Mouse (Mus musculus): Measurements from ENCODE around the gene Pid1. TPM values are rescaled to one million over a fixed set of nuclear protein-coding genes. Genes with fewer than 3 reads are reported as not detected.

Pid1 gene
- polyA plus RNA-seq, 1 experiment from 2014 or later, result 42.2 TPM

DNA sequence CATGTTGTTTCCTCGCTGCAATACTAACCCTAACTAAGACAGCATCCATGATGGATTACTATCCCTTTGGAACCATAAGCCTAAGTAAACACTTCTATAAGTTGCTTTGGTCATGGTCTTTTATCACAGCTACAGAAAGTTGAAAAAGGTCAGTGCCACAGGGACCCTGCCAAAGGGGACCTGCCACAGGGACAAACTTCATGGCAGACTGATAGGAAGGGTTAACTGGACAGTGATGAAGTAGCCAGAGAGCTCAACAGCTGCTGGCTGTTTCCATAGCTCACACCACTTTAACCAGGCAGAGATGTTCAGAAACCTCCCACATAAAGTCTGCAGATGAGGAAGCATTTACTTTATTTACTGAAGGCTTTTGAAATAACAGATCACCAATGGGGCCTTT lies 287.0 kb downstream of the Pid1 start:
- 98% methylated on average over 1 of the region's 1 CpGs for WGBS
- ATAC-seq (no peak), DNase-seq (ENCODE audit: low spot score) (no peak)
- Histone ChIP-seq H3K36me3 (ENCODE audit: control insufficient read depth, insufficient read depth, low read length) (no peaks in the 10 kb centered on the region), H3K9me3 (replicated peaks; ENCODE audit: control insufficient read depth, low read length) (no peaks in the 10 kb centered on the region), H3K9ac (ENCODE audit: low read length) (no peak overlapping the region), H3K4me1 (ENCODE audit: control insufficient read depth, insufficient read depth, low read length) (0 out of 2 replicates have a peak, but pooled peaks cover 10% of the 10 kb centered on the region), H3K27ac (ENCODE audit: low read depth, low read length) (no peak overlapping the region), H3K4me2 (ENCODE audit: low read length) (no peak overlapping the region), H3K27me3 (replicated peaks; ENCODE audit: control insufficient read depth, insufficient read depth, low read length) (no peaks in the 10 kb centered on the region), H3K4me3 (ENCODE audit: low read depth, low read length) (no peak overlapping the region)

DNA sequence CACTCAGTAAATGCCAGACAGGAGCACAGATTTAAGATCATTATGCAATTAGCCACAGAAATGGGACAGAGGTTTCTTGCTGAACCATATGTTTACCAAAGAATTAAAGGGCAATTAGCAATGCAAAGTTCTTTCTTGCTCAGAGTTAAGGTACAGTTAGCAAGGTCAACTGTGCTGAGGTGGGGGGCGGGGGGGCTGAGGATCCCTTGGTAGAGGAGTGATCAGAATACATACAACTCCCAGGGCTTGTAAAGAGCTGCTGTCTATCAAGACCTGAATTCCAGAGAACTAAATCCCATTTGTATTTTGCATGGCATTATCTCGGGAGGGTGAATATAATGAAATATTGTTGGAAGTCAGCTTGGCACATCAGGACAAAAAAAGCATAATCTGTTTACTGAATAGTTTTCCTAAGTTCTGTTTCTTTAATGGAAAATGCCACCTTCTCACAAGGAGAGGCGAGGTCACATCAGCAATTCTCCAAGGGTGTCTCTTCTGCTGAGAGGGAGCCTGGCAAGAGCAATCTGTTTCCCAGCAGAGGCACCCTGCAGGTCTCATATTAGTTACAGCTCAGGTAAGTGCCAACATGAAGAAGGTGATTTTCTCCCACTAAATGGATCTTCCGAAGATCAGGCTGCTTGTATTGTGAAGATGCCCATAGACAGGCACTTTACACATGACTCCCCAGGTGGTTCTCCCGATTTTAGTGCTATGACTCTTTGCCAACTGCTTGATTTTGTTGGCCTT lies 306.9 kb downstream of the Pid1 start:
- peak; percentile 40; the same call in 1 of the 2 replicates for ATAC-seq
- Histone ChIP-seq H3K36me3 (ENCODE audit: control insufficient read depth, insufficient read depth, low read length) (no peaks in the 10 kb centered on the region), H3K27ac (ENCODE audit: low read depth, low read length) (no peak overlapping the region), H3K4me2 (ENCODE audit: low read length) (no peak overlapping the region), H3K9me3 (replicated peaks; ENCODE audit: control insufficient read depth, low read length) (no peaks in the 10 kb centered on the region), H3K9ac (ENCODE audit: low read length) (no peak overlapping the region), H3K27me3 (replicated peaks; ENCODE audit: control insufficient read depth, insufficient read depth, low read length) (no peaks in the 10 kb centered on the region), H3K4me3 (ENCODE audit: low read depth, low read length) (no peak overlapping the region), H3K4me1 (ENCODE audit: control insufficient read depth, insufficient read depth, low read length) (peaks cover 11% of the 10 kb centered on the region)
- WGBS, result 67% methylated on average over 5 of the region's 5 CpGs
- DNase-seq (ENCODE audit: low spot score), result peak; percentile 14

DNA sequence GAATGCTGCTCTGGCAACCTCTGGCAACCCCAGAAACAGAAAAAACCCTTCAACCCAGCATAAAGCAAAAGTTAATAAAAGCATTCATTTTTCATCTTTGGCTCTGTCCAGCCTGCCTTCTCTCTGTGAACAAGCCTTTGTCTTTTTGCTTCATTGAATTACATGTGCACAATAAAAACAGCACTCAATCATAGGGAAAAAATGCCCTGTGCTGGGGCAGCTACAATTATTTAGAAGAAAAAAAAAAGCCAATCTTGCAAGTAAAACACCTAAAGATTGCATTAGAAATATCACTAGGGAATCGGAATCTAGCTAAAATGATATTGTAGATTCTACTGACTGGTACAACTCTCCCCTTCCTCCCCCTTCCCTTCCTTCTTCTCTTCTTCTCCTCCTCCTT lies 307.7 kb downstream of the Pid1 start:
- ATAC-seq (no peak), DNase-seq (ENCODE audit: low spot score) (no peak)
- no peaks in the 10 kb centered on the region for H3K36me3 ChIP-seq (ENCODE audit: control insufficient read depth, insufficient read depth, low read length)
- no peak overlapping the region for H3K4me2 ChIP-seq (ENCODE audit: low read length)
- H3K27ac ChIP-seq (ENCODE audit: low read depth, low read length), result no peak overlapping the region
- H3K27me3 ChIP-seq (replicated peaks; ENCODE audit: control insufficient read depth, insufficient read depth, low read length), result no peaks in the 10 kb centered on the region
- H3K4me3 ChIP-seq (ENCODE audit: low read depth, low read length), result no peak overlapping the region
- no peaks in the 10 kb centered on the region for H3K9me3 ChIP-seq (replicated peaks; ENCODE audit: control insufficient read depth, low read length)
- peaks cover 11% of the 10 kb centered on the region for H3K4me1 ChIP-seq (ENCODE audit: control insufficient read depth, insufficient read depth, low read length)
- WGBS, result 75% methylated on average over 1 of the region's 1 CpGs
- H3K9ac ChIP-seq (ENCODE audit: low read length), result no peak overlapping the region

DNA sequence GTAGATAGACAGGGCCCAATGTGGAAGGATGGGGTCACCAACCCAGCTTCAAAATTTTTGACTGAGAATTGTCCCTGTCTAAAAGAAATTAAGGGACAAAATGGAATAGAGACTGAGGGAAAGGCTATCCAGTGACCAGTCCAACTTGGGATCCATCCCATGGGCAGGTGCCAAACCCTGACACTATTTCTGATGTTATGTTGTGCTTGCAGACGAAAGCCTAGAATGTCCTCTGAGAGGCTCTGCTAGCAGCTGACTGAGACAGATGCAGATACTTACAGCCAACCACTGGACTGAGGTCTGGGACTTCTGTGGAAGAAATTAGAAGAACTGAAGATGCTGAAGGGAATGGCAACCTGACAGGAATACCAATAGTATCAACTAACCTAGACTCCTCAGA lies 338.2 kb downstream of the Pid1 start:
- no peaks in the 10 kb centered on the region for H3K9me3 ChIP-seq (replicated peaks; ENCODE audit: control insufficient read depth, low read length)
- no peaks in the 10 kb centered on the region for H3K27me3 ChIP-seq (replicated peaks; ENCODE audit: control insufficient read depth, insufficient read depth, low read length)
- no peak overlapping the region for H3K4me2 ChIP-seq (ENCODE audit: low read length)
- H3K4me1 ChIP-seq (ENCODE audit: control insufficient read depth, insufficient read depth, low read length), result no peaks in the 10 kb centered on the region
- no peaks in the 10 kb centered on the region for H3K36me3 ChIP-seq (ENCODE audit: control insufficient read depth, insufficient read depth, low read length)
- DNase-seq (ENCODE audit: low spot score), result no peak
- ATAC-seq, result no peak
- no peak overlapping the region for H3K27ac ChIP-seq (ENCODE audit: low read depth, low read length)
- no peak overlapping the region for H3K9ac ChIP-seq (ENCODE audit: low read length)
- 86% methylated on average over 1 of the region's 1 CpGs for WGBS
- no peak overlapping the region for H3K4me3 ChIP-seq (ENCODE audit: low read depth, low read length)

DNA sequence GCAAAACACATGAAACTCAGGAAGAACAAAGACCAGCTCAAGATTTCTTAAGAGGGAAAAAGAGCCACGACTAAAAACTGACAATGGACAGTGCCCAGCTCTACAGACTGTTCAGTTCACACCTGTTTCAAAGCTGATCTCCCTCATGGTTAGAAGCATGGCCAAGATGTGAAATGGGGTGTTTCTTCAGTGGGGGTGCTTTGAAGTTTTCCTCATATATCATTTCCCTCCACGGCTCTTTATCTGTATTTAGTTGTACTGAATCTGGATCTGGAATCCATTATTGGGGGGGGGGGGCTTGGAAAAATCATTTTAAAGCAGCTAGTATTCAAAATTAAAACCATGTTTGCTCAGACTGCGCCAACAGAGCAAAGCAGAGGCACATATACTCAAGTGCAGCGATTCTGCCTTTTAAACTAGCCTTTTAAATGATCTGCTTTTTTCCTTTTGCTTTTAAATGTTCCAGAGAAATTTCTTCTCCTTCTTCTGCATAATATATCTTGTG lies 351.1 kb downstream of the Pid1 start:
- 76% methylated on average over 4 of the region's 4 CpGs for WGBS
- H3K4me2 ChIP-seq (ENCODE audit: low read length), result no peak overlapping the region
- no peaks in the 10 kb centered on the region for H3K4me1 ChIP-seq (ENCODE audit: control insufficient read depth, insufficient read depth, low read length)
- H3K36me3 ChIP-seq (ENCODE audit: control insufficient read depth, insufficient read depth, low read length), result no peaks in the 10 kb centered on the region
- DNase-seq (ENCODE audit: low spot score) (no peak), ATAC-seq (no peak)
- no peak overlapping the region for H3K9ac ChIP-seq (ENCODE audit: low read length)
- H3K9me3 ChIP-seq (replicated peaks; ENCODE audit: control insufficient read depth, low read length), result no peaks in the 10 kb centered on the region
- H3K27me3 ChIP-seq (replicated peaks; ENCODE audit: control insufficient read depth, insufficient read depth, low read length), result no peaks in the 10 kb centered on the region
- no peak overlapping the region for H3K27ac ChIP-seq (ENCODE audit: low read depth, low read length)
- H3K4me3 ChIP-seq (ENCODE audit: low read depth, low read length), result no peak overlapping the region

DNA sequence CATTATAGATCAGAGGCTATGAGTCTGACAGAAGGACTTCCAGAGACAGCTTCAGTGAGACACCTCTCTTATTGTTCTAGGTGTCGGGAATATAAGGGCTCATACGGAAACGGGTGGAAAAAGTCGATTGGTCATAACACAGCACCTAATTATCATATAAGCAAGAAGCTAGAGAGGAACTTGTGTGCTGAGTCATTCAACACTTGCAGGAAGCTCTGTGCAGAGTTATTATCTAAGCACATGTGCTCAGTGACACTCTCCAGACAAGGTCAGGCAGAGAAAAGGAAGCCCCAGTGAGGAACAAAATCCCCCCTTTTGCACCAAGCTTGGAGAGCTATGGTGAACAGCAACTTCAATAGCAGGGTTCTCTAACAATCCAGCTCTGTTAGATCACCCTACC lies 361.4 kb downstream of the Pid1 start:
- H3K9ac ChIP-seq (ENCODE audit: low read length), result no peak overlapping the region
- no peak for DNase-seq (ENCODE audit: low spot score)
- H3K9me3 ChIP-seq (replicated peaks; ENCODE audit: control insufficient read depth, low read length), result no peaks in the 10 kb centered on the region
- no peak overlapping the region for H3K4me2 ChIP-seq (ENCODE audit: low read length)
- no peaks in the 10 kb centered on the region for H3K4me1 ChIP-seq (ENCODE audit: control insufficient read depth, insufficient read depth, low read length)
- WGBS, result 87% methylated on average over 4 of the region's 4 CpGs
- H3K27ac ChIP-seq (ENCODE audit: low read depth, low read length), result no peak overlapping the region
- ATAC-seq, result no peak
- no peak overlapping the region for H3K4me3 ChIP-seq (ENCODE audit: low read depth, low read length)
- no peaks in the 10 kb centered on the region for H3K27me3 ChIP-seq (replicated peaks; ENCODE audit: control insufficient read depth, insufficient read depth, low read length)
- H3K36me3 ChIP-seq (ENCODE audit: control insufficient read depth, insufficient read depth, low read length), result no peaks in the 10 kb centered on the region

Small RNAs within 50 kb of the gene (microRNA-seq; reads per million reads assigned to microRNA genes)
- gene Mir6353, result not detected

All from forebrain, embryonic 14.5 days (tissue).